Mouse (Mus musculus): ENCODE results near the gene Arid1a. TPM values are rescaled to one million over a fixed set of nuclear protein-coding genes. Genes with fewer than 3 reads are reported as not detected.
A peak's percentile ranks its signal among the peaks of the same experiment; 100 is the strongest.

Arid1a gene
- polyA plus RNA-seq, 2 experiments from 2014 or later, result 58.4 to 79.1 TPM

DNA sequence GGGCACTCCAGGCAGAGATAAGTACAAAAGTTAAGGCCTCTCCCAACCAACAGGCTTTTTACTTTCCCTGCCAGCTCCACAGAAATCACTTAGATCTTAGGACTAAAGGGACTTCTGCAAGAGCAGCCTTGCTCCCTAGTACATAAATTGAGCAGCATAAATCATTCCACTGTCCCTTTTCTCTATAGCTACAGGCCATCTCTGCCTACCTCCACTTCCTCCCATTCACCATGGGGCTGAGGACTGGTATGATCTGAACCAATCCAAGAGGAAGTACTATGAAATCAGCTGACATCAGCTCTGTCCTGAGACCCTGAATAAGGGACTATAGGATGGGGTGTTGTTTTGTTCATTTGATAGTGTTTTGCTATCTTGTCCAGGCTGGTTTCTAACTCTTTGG, 26.4 kb downstream of the Arid1a start:
- no peak for ATAC-seq

DNA sequence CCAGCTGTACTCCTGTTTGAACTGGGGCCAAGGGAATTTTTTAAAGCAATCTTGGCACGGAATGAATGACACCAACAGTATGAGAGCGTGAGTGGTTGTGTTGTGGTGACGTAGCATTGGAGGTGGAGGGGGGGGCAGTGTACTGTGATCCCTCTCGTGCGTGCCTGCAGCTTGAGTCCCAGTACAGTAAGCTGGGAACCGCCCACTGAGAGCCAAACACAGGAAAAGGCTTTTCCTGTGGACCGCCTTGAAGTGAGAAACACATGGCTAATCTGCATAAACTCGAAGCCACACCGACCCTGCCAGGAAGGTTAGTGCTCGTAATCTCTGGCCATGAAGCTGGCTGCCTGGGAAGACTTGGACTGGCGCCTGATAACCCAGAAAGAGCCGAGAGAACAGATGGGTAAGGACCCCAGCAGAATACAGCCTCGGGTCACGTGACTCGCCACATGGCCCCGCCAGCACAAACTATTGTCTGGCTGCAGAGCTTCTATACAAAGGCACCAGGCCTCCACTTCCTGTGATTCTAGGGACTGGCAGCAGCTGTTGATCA, 27.0 kb downstream of the Arid1a start:
- ATAC-seq, result peak; percentile 67

- ATAC-seq, result no peak
These were observed 27.6 kb downstream of the Arid1a start for GRCm38 (mm10) chr4:133729007-133729406.

GRCm38 (mm10) chr4:133728256-133728655, 28.3 kb downstream of the Arid1a start:
- ATAC-seq, result no peak

GRCm38 (mm10) chr4:133725706-133726105, 30.9 kb downstream of the Arid1a start:
- peak; percentile 38 for ATAC-seq

- no peak for ATAC-seq
These were observed 36.8 kb downstream of the Arid1a start for GRCm38 (mm10) chr4:133719791-133720190.

- peak; percentile 62 for ATAC-seq
These were observed 43.8 kb downstream of the Arid1a start for GRCm38 (mm10) chr4:133712755-133713154.

DNA sequence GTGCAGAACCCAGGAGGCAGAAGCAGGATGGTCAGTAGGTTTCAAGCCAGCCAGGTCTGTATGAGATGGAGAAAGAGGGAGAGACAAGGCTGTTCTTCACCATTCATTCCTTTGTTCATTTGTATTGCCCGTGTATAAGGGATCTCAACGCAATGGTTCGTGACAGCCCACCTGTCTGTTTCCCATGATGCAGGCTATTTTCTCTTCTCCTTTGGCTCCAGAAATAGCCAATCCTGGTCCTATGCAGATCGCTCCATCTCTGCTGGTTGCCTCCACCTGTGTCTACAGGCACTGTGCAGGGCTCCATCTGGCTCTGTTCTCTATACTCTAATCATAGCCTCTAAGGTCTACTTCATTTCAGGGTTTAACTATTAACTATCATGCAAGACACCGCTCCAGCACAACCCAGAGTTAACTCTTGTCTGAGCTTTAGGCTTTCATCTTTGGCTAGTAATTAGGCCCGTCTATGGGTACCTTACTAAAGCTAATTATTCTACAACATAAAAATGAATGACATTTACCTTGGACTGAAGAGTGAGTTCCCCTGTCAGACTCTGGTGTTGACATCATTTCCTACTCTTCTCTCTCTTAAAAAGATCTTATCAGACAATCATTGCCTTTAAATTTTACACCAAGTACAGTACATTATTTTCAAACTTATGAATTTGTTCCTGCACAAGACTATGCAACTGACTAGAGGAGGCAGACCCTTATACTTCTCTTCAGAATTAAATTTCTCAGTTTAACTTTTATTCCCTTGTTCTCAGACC, 45.1 kb downstream of the Arid1a start:
- ATAC-seq, result no peak

DNA sequence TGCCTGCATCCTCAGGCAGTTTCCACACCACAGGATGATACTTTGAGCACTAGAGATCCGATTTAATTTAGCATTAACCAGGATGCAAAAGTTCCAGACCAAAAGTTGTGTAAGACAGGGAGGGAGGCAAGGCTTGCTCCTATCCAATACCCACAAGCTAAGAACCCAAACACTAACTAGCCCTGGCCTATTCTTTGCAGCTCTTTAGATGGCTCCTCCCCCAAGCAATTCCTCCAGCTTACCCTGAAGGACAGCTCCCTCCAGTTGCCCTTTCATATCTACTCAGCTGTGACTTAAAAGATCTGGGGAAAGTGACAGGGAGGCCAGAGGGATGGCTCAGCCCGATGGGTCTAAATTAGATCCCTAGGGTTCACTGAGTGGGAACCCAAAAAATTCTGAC, 47.2 kb downstream of the Arid1a start:
- ATAC-seq, result no peak

DNA sequence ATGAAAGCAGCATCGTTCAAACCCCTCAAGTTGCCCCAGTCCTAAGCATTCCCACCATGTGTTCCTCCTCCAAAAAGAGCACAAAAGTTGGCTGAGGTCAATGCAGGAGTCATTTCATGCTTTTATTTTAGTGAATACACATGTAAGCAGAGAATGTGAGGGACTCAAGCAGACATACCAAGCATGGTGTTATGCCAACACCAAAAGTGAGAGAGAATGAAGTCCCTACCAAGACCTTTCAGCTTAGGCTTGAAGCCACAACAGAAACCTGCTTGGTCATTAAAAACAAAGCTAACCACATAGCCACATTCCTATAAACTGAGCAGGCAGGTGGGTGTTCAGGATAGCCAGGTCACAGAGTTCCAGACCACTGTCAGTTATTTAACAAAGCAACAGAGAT, 49.1 kb downstream of the Arid1a start:
- ATAC-seq, result no peak

GRCm38 (mm10) chr4:133706956-133707355, 49.6 kb downstream of the Arid1a start:
- ATAC-seq, result peak; percentile 94

GRCm38 (mm10) chr4:133705062-133705461, 51.5 kb downstream of the Arid1a start:
- no peak for ATAC-seq

GRCm38 (mm10) chr4:133700905-133701368, 55.6 kb downstream of the Arid1a start:
- ATAC-seq, result no peak

DNA sequence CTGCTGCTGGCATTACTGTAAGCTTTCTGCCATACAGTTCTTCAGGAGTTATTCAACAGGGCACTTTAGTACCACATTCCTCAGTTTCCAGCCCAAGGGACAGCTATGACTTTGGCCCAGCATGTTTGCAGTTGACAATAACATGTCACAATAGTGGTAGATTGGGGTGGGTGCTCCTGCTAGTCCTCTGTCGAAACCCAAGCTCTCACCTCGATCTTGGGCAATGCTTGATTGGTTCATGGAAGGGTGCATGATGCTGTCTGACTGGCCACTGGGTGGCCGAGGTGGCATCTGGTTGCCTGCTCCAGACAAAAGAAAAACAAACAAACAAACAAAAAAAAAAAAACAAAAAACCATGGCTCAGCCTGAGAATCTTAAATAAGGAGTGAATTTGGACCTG, 61.2 kb downstream of the Arid1a start:
- no peak for ATAC-seq

DNA sequence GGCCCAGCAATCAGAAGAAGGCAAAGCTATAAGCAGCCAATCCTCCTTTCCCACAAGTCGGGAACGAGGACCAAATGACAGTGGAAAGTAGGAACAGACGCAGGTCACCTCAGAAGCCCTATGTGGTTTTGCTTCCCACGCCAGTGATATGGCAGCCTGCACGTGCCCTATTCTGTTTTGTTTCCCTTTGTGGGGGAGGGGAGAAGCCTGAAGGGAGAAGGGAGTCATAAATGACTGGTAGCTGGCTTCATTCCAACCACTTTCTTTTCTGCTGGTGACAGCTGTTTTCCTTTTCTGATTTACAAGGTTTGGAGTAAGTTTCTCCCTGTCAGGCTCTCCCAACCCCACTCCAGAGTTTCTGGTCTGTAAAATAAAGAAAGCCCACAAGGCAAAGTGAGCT, 66.3 kb downstream of the Arid1a start:
- ATAC-seq, result no peak

DNA sequence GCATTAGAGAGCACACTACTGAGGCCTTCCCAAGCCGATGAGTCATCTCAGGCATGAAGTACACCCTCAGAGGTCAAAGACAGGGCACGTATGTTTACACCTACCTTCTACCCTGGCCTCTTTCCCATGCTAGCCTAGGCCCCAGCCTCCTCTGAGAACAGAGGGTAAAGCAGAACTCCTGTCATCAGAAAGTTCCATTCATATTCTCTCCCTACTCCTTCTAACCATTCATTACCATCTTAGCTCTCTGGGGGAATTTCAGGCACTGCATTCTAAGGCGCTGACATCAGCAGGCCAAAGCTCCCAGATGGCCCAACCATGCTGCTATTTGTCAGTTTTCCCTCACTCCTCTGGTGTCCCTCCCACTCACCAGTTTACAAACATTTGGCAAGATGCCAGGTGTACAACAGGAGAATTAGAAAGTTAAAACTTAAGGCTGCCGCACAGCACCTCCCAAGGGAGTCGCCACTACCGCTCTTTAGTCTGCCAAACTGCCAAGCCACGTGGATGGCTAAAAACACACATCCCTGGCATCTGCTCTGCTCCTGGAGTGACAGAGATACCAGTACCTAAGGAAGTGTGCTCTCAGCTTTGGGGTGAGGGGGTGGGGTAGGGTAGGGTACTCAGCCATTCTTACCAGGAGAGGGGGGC, 68.0 kb downstream of the Arid1a start:
- peak; percentile 72 for ATAC-seq

- no peak for ATAC-seq
These were observed 69.4 kb downstream of the Arid1a start for GRCm38 (mm10) chr4:133687126-133687525.

DNA sequence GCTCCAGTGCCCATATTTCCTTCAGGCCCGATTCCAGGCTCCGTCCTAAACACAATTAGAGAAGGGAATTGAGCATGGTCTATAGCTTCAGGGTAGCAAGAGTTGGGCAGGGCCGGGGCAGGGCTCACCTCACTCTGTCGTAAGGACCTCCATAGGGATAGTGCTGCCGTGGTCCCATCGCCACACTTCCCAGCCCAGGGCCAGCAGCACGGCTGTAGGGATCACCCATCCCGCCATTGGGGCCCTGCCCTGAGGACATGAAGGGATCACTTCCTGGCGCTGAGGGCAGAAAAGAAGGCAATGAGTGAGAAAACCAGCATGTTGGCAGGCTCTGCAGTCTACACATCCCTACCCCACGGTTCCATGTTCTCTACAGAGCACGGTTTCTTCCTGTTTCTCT, 70.1 kb downstream of the Arid1a start:
- no peak for ATAC-seq

DNA sequence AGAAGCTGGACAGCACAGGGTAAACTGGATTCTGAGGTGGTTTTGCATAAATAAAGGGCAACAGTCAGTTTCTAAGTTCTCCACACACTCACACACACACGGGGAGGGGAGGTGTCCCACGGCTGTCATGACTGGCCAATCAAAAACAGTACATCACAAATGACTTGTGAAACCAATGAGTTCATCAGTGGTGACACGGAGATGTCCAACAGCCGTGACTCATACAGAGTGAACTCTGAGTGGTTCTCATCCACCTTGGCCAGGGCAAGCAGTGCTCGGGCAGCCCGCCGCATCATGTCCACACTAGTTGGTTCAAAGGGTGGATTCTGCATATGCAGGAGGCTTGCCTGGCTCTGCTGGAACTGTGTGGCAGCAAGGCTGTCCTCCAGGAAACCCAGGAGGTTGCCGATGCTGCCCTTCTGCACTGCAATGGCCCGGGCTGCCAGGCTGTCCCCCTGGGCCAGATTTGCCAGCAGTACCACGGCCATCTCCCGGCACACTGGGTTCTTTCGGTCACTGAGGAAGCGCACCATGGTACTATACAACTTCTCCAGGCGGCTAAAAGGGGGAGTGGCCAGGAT, 76.3 kb downstream of the Arid1a start:
- ATAC-seq, result no peak

- no peak for ATAC-seq
These were observed 76.9 kb downstream of the Arid1a start for GRCm38 (mm10) chr4:133679629-133680028.

DNA sequence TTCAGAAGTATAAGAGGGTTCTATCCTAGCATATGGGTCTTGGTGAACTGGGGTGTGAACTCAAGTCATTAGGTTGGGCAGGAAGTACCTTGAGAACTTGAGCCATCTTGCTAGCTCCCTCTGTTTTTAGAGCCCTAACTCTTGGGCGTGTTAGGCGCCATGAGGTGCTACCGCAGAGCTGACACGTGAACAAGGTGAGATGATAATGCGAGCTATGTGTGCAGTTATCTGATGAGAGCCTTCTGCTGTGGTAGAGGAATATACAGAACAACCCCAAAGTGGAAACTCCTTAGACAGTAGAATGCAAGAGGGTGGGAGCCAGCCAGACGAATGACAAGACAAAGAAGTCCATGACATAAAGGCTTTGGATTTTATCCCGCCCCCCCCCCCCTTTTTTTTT, 79.3 kb downstream of the Arid1a start:
- peak; percentile 26 for ATAC-seq

- ATAC-seq, result no peak
These were observed 80.4 kb downstream of the Arid1a start for GRCm38 (mm10) chr4:133676189-133676588.

GRCm38 (mm10) chr4:133675594-133676016, 81.0 kb downstream of the Arid1a start:
- ATAC-seq, result no peak

DNA sequence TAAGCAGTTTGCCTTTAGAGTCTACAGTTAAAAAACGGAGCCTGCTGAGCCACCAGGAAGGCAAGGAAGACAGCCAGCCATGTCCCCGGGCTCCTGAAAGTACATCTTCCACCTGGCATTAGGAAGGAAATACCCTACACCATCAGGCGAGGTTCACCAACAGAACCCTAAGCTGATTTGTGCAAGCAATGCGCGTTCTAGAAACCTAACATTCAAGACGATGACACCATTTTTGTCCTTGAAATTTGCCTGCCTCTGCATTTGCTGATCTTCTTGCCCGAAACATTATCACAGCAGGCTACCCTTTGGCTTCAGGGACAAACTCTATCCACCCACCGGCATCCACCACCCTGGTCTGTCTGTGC, 82.3 kb downstream of the Arid1a start:
- no peak for ATAC-seq
